Mouse (Mus musculus): ENCODE data around the gene 9230110F15Rik.
"Not testable (repeated sequence)": the region's sequence is repeated elsewhere in the genome, so short reads cannot be mapped to it uniquely, and the experiment has no call there.

9230110F15Rik gene

GRCm38 (mm10) chr9:35844050-35844449, at the start of gene 9230110F15Rik:
Gene 9230110F15Rik, minus strand, starts transcription at chr9:35844150.
- DNase-seq (ENCODE audit: extremely low spot score): no peak

GRCm38 (mm10) chr9:35893112-35893511, 49.2 kb upstream of the 9230110F15Rik start:
- DNase-seq (ENCODE audit: extremely low spot score): not testable (repeated sequence)

- not testable (repeated sequence) for DNase-seq (ENCODE audit: extremely low spot score)
Observed at GRCm38 (mm10) chr9:35817881-35818280, 26.1 kb downstream of the 9230110F15Rik start.

- DNase-seq (ENCODE audit: extremely low spot score): no peak
Observed at GRCm38 (mm10) chr9:35798146-35798545, 45.8 kb downstream of the 9230110F15Rik start.

- DNase-seq (ENCODE audit: extremely low spot score): no peak
Observed at GRCm38 (mm10) chr9:35790001-35790400, 53.9 kb downstream of the 9230110F15Rik start, which contains the start of the genes Gm27235 and D730048I06Rik. Gene Gm27235, minus strand, starts transcription at chr9:35790101. Gene D730048I06Rik, minus strand, starts transcription at chr9:35790112.
